Mouse (Mus musculus): ENCODE measurements around the gene Lamb3. TPM values are rescaled to one million over a fixed set of nuclear protein-coding genes. Genes with fewer than 3 reads are reported as not detected.
A peak's percentile ranks its signal among the peaks of the same experiment; 100 is the strongest.

Lamb3 gene
- polyA plus RNA-seq, 1 experiment, result 2.7 TPM

GRCm38 (mm10) chr1:193263026-193263907 lies 55.8 kb downstream of the Lamb3 start:
- H3K4me3 ChIP-seq (ENCODE audit: insufficient read depth, low read depth, low read length), result peak overlapping the region; percentile 5
- H3K27me3 ChIP-seq (replicated peaks; ENCODE audit: control insufficient read depth, insufficient read depth, low read length), result no peaks in the 10 kb centered on the region
- TF ChIP-seq POLR2A (IDR thresholded peaks at IDR 0.05; ENCODE audit: low read depth, low read length) (no peak), CTCF (conservative IDR thresholded peaks at IDR 0.05; ENCODE audit: insufficient read depth, insufficient read length, low read depth, low read length) (no peak)
- DNase-seq, result peak; percentile 47
- WGBS, result 62% methylated on average over 8 of the region's 8 CpGs
- H3K27ac ChIP-seq (ENCODE audit: insufficient read depth, low read depth, low read length), result peak overlapping the region; percentile 20
- H3K4me1 ChIP-seq (ENCODE audit: control insufficient read depth, insufficient read depth, low read length), result peaks cover 3% of the 10 kb centered on the region; the same call in 1 of the 2 replicates
- H3K36me3 ChIP-seq (ENCODE audit: control insufficient read depth, insufficient read depth, low read length), result no peaks in the 10 kb centered on the region

GRCm38 (mm10) chr1:193263955-193264598 lies 56.6 kb downstream of the Lamb3 start, which contains the start of gene Hsd11b1:
Hsd11b1 (minus strand) TSS chr1:193264075.
- 79% methylated on average over 5 of the region's 5 CpGs for WGBS
- TF ChIP-seq CTCF (conservative IDR thresholded peaks at IDR 0.05; ENCODE audit: insufficient read depth, insufficient read length, low read depth, low read length) (no peak), POLR2A (IDR thresholded peaks at IDR 0.05; ENCODE audit: low read depth, low read length) (no peak)
- H3K4me3 ChIP-seq (ENCODE audit: insufficient read depth, low read depth, low read length), result peak within 1 kb of the TSS; percentile 5
- H3K27ac ChIP-seq (ENCODE audit: insufficient read depth, low read depth, low read length), result peak within 1 kb of the TSS; percentile 63
- no peaks in the 10 kb centered on the region for H3K36me3 ChIP-seq (ENCODE audit: control insufficient read depth, insufficient read depth, low read length)
- H3K27me3 ChIP-seq (replicated peaks; ENCODE audit: control insufficient read depth, insufficient read depth, low read length), result no peaks in the 10 kb centered on the region
- DNase-seq, result peak; percentile 52
- H3K4me1 ChIP-seq (ENCODE audit: control insufficient read depth, insufficient read depth, low read length), result peaks cover 3% of the 10 kb centered on the region; the same call in 1 of the 2 replicates

- H3K4me1 ChIP-seq (ENCODE audit: control insufficient read depth, insufficient read depth, low read length), result peaks cover 3% of the 10 kb centered on the region; the same call in 1 of the 2 replicates
- TF ChIP-seq CTCF (conservative IDR thresholded peaks at IDR 0.05; ENCODE audit: insufficient read depth, insufficient read length, low read depth, low read length) (no peak), POLR2A (IDR thresholded peaks at IDR 0.05; ENCODE audit: low read depth, low read length) (no peak)
- DNase-seq, result no peak
- H3K27ac ChIP-seq (ENCODE audit: insufficient read depth, low read depth, low read length), result no peak overlapping the region
- H3K27me3 ChIP-seq (replicated peaks; ENCODE audit: control insufficient read depth, insufficient read depth, low read length), result no peaks in the 10 kb centered on the region
- H3K36me3 ChIP-seq (ENCODE audit: control insufficient read depth, insufficient read depth, low read length), result no peaks in the 10 kb centered on the region
- no peak overlapping the region for H3K4me3 ChIP-seq (ENCODE audit: insufficient read depth, low read depth, low read length)
Observed at GRCm38 (mm10) chr1:193265734-193266133, 58.2 kb downstream of the Lamb3 start.

GRCm38 (mm10) chr1:193270965-193271763 lies 63.7 kb downstream of the Lamb3 start:
- WGBS, result 41% methylated on average over 6 of the region's 6 CpGs
- no peak for TF ChIP-seq CTCF (conservative IDR thresholded peaks at IDR 0.05; ENCODE audit: insufficient read depth, insufficient read length, low read depth, low read length)
- no peak for TF ChIP-seq POLR2A (IDR thresholded peaks at IDR 0.05; ENCODE audit: low read depth, low read length)
- DNase-seq, result peak; percentile 63
- Histone ChIP-seq H3K27me3 (replicated peaks; ENCODE audit: control insufficient read depth, insufficient read depth, low read length) (no peaks in the 10 kb centered on the region), H3K36me3 (ENCODE audit: control insufficient read depth, insufficient read depth, low read length) (no peaks in the 10 kb centered on the region), H3K4me3 (ENCODE audit: insufficient read depth, low read depth, low read length) (peak overlapping the region; percentile 43), H3K27ac (ENCODE audit: insufficient read depth, low read depth, low read length) (peak overlapping the region; percentile 86), H3K4me1 (ENCODE audit: control insufficient read depth, insufficient read depth, low read length) (peaks cover 7% of the 10 kb centered on the region; the same call in 1 of the 2 replicates)

- no peaks in the 10 kb centered on the region for H3K27me3 ChIP-seq (replicated peaks; ENCODE audit: control insufficient read depth, insufficient read depth, low read length)
- TF ChIP-seq POLR2A (IDR thresholded peaks at IDR 0.05; ENCODE audit: low read depth, low read length) (no peak), CTCF (conservative IDR thresholded peaks at IDR 0.05; ENCODE audit: insufficient read depth, insufficient read length, low read depth, low read length) (no peak)
- DNase-seq, result peak; percentile 48
- peaks cover 7% of the 10 kb centered on the region; the same call in 1 of the 2 replicates for H3K4me1 ChIP-seq (ENCODE audit: control insufficient read depth, insufficient read depth, low read length)
- peak overlapping the region; percentile 74 for H3K4me3 ChIP-seq (ENCODE audit: insufficient read depth, low read depth, low read length)
- H3K27ac ChIP-seq (ENCODE audit: insufficient read depth, low read depth, low read length), result peak overlapping the region; percentile 88
- H3K36me3 ChIP-seq (ENCODE audit: control insufficient read depth, insufficient read depth, low read length), result no peaks in the 10 kb centered on the region
- WGBS, result 42% methylated on average over 24 of the region's 24 CpGs
Observed at GRCm38 (mm10) chr1:193272137-193272915, 64.8 kb downstream of the Lamb3 start.

- TF ChIP-seq POLR2A (IDR thresholded peaks at IDR 0.05; ENCODE audit: low read depth, low read length) (peak; percentile 97), CTCF (conservative IDR thresholded peaks at IDR 0.05; ENCODE audit: insufficient read depth, insufficient read length, low read depth, low read length) (peak; percentile 62)
- Histone ChIP-seq H3K36me3 (ENCODE audit: control insufficient read depth, insufficient read depth, low read length) (no peaks in the 10 kb centered on the region), H3K4me1 (ENCODE audit: control insufficient read depth, insufficient read depth, low read length) (peaks cover 7% of the 10 kb centered on the region; the same call in 1 of the 2 replicates), H3K4me3 (ENCODE audit: insufficient read depth, low read depth, low read length) (peak within 1 kb of the TSS; percentile 74), H3K27ac (ENCODE audit: insufficient read depth, low read depth, low read length) (peak within 1 kb of the TSS; percentile 88), H3K27me3 (replicated peaks; ENCODE audit: control insufficient read depth, insufficient read depth, low read length) (no peaks in the 10 kb centered on the region)
- 5% methylated on average over 23 of the region's 23 CpGs for WGBS
- peak; percentile 93 for DNase-seq
Observed at GRCm38 (mm10) chr1:193272916-193273601, 65.6 kb downstream of the Lamb3 start, which contains the start of gene G0s2. G0s2 (minus strand) TSS chr1:193273217.
